Mouse (Mus musculus) cerebellum, adult 2 months (tissue): ENCODE data around the gene Inpp5b. TPM values are rescaled to one million over a fixed set of nuclear protein-coding genes. Genes with fewer than 3 reads are reported as not detected.
A peak's percentile ranks its signal among the peaks of the same experiment; 100 is the strongest.

Source experiments
- DNase-seq, 2 experiments: peaks; one replicate each; pipeline ENCODE4 v3.0.0; 2021
- H3K27ac ChIP-seq: fragments of 200-500 bp; 2 replicates; pipeline ENCODE4 v1.5.1; 2012; ENCODE audit warnings: low read length, control low read depth, inconsistent platforms; ENCODE audit not compliant: insufficient read depth
- H3K27me3 ChIP-seq: fragments of 200-500 bp; 2 replicates; pipeline ENCODE4 v1.6.1; 2012; ENCODE audit warnings: inconsistent platforms, mild to moderate bottlenecking, low read length, moderate library complexity; ENCODE audit not compliant: control insufficient read depth, insufficient read depth
- H3K4me1 ChIP-seq: fragments of 200-500 bp; 2 replicates; pipeline ENCODE4 v1.6.1; 2011; ENCODE audit warnings: low read length; ENCODE audit not compliant: control insufficient read depth, insufficient read depth
- H3K4me3 ChIP-seq: fragments of 200-500 bp; replicated peaks from 2 replicates; pipeline ENCODE3; 2011; ENCODE audit warnings: mild to moderate bottlenecking, low read depth, low read length, control low read depth; ENCODE audit not compliant: insufficient read depth
- CTCF ChIP-seq: fragments of 200-500 bp; IDR thresholded peaks from 2 replicates; pipeline ENCODE4 v1.5.1; 2011; ENCODE audit warnings: low read depth, mild to moderate bottlenecking, control low read depth, low read length, moderate library complexity, borderline replicate concordance; ENCODE audit not compliant: insufficient read depth
- POLR2A ChIP-seq: fragments of 200-500 bp; IDR thresholded peaks from 2 replicates; pipeline ENCODE4 v1.6.1; 2011; ENCODE audit warnings: low read length, control low read depth, borderline replicate concordance; ENCODE audit not compliant: insufficient read depth
- WGBS: fragments of 180-500 bp; shearing (Covaris S2); methylation state at CpG from one replicate; pipeline ENCODE4 v1.1.7; 2018; 5-methylcytosine and 5-hydroxymethylcytosine counted together
- polyA plus RNA-seq: library from polyadenylated mRNA; depleted of rRNA; stranded (reverse); fragments of >200 nt; gene quantifications from 2 replicates; pipeline ENCODE4 v1.2.3, GENCODE M21; 2012

Inpp5b gene
- polyA plus RNA-seq, 1 experiment: 92.4 TPM

- no peak for TF ChIP-seq CTCF
- no peak for TF ChIP-seq POLR2A
- Histone ChIP-seq H3K4me1 (no peaks in the 10 kb centered on the region), H3K27me3 (no peaks in the 10 kb centered on the region), H3K4me3 (no peak overlapping the region), H3K27ac (no peak overlapping the region)
- DNase-seq: peak; percentile 58 to 82
- 31% methylated on average over 7 of the region's 7 CpGs for WGBS
Measured at GRCm38 (mm10) chr4:124781361-124781760, 39.7 kb downstream of the Inpp5b start.

DNA sequence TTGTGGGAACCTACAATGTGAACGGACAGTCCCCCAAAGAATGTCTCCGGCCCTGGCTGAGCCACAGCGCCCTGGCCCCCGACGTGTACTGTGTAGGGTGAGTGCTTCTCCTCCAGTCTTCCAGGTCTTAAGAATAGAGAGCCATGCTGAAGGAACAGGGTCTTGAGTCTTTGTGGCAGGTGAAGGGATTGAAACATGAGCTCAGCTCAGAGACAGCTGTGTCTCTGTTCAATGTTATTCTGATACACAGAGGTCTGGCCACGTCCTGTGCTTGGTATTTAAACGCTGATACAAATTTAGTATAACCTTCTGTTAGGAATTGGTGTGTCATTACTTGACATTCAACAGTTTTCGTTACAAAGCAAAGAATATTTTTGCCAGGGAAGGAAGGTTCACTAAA is 40.7 kb downstream of the Inpp5b start:
- no peaks in the 10 kb centered on the region for H3K27me3 ChIP-seq
- WGBS: 97% methylated on average over 8 of the region's 8 CpGs
- TF ChIP-seq CTCF (no peak), POLR2A (no peak)
- DNase-seq: no peak
- no peak overlapping the region for H3K4me3 ChIP-seq
- H3K27ac ChIP-seq: no peak overlapping the region
- H3K4me1 ChIP-seq: no peaks in the 10 kb centered on the region

GRCm38 (mm10) chr4:124783937-124784336 is 42.3 kb downstream of the Inpp5b start:
- TF ChIP-seq CTCF (no peak), POLR2A (no peak)
- Histone ChIP-seq H3K27me3 (no peaks in the 10 kb centered on the region), H3K4me1 (no peaks in the 10 kb centered on the region), H3K4me3 (no peak overlapping the region), H3K27ac (no peak overlapping the region)
- DNase-seq: no peak
- WGBS: 89% methylated on average over 8 of the region's 8 CpGs

DNA sequence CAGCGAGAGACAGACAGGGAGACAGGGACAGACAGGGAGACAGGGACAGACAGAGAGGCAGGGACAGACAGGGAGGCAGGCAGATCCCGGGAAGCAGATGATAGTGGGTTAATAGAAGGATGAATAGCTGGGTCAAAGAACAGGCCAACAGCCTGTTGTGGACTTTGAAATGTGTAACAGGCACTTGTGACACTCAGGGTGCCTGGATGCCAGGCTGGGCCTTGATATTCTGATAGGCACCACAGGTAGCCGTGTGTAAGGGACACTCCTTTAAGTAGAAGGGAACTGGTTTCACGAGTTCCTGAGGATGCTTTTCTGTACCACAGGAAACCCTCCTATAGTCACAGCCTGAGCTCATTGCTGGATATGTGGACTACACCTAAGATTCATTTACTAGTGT is 48.4 kb downstream of the Inpp5b start:
- 79% methylated on average over 4 of the region's 4 CpGs for WGBS
- DNase-seq: no peak
- Histone ChIP-seq H3K27me3 (no peaks in the 10 kb centered on the region), H3K4me3 (no peak overlapping the region), H3K4me1 (peaks cover 16% of the 10 kb centered on the region), H3K27ac (no peak overlapping the region)
- no peak for TF ChIP-seq CTCF
- no peak for TF ChIP-seq POLR2A

DNA sequence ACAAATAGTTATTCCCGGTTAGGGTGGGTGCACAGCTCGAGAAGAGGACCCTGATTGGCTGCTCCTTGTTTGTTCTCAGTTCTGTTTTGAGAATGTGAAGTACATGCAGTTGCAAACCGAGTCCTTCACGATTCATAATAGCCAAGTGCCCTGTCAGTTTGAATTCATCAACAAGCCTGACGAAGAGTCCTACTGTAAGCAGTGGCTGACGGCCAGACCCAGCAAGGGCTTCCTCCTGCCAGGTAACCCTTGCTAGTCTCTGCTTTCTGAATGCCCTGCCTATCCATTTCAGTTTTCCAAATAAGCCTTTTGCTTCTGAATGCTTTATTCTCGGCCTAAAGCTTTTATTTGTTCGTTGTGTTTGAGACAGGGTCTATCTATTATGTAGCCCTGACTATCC is 50.5 kb downstream of the Inpp5b start:
- no peak overlapping the region for H3K4me3 ChIP-seq
- TF ChIP-seq CTCF (no peak), POLR2A (no peak)
- no peaks in the 10 kb centered on the region for H3K27me3 ChIP-seq
- H3K4me1 ChIP-seq: peaks cover 16% of the 10 kb centered on the region
- WGBS: 33% methylated on average over 8 of the region's 8 CpGs
- H3K27ac ChIP-seq: peak overlapping the region; percentile 66
- peak; percentile 62 to 79 for DNase-seq

DNA sequence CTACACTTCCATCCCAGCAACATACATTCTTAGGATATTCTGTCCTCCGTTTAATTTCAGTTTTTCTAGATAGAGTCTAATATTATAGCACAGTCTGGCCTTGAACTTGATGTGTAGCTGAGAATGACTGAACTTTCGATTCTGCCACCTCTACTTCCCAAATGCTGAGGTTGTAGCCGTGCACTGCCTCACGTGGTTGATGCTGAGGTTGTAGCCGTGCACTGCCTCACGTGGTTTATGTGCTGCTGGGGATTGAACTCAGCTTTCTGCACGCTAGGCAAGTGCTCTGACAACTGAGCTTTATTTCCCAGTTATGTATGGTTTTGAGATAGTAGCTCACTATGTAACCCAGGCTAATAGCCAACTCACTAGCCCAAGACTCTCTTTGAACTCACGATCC is 54.5 kb downstream of the Inpp5b start:
- H3K27me3 ChIP-seq: no peaks in the 10 kb centered on the region
- no peak for TF ChIP-seq CTCF
- no peak for TF ChIP-seq POLR2A
- DNase-seq: no peak
- 92% methylated on average over 8 of the region's 8 CpGs for WGBS
- H3K4me3 ChIP-seq: no peak overlapping the region
- H3K27ac ChIP-seq: no peak overlapping the region
- peaks cover 16% of the 10 kb centered on the region for H3K4me1 ChIP-seq

DNA sequence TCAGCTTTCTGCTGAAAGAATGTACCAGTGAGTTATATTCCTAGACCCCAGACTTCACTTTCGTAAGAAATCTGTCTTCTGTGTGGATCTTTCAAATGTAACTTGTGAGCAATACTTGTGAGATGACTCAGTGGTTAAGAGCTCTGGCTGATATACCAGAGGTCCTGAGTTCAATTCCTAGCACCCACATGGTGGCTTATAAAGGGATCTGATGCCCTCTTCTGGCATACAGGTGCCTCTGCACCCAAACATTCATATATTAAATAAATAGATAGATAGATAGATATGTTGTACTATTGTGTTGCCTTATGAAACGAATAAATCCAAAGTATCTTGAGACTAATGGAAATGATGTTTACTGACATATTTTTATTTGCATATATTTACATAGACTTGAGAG is 55.3 kb downstream of the Inpp5b start:
- no peak overlapping the region for H3K4me3 ChIP-seq
- no peak for DNase-seq
- 92% methylated on average over 2 of the region's 2 CpGs for WGBS
- no peak overlapping the region for H3K27ac ChIP-seq
- H3K27me3 ChIP-seq: no peaks in the 10 kb centered on the region
- H3K4me1 ChIP-seq: peaks cover 11% of the 10 kb centered on the region
- TF ChIP-seq POLR2A: no peak
- TF ChIP-seq CTCF: no peak

DNA sequence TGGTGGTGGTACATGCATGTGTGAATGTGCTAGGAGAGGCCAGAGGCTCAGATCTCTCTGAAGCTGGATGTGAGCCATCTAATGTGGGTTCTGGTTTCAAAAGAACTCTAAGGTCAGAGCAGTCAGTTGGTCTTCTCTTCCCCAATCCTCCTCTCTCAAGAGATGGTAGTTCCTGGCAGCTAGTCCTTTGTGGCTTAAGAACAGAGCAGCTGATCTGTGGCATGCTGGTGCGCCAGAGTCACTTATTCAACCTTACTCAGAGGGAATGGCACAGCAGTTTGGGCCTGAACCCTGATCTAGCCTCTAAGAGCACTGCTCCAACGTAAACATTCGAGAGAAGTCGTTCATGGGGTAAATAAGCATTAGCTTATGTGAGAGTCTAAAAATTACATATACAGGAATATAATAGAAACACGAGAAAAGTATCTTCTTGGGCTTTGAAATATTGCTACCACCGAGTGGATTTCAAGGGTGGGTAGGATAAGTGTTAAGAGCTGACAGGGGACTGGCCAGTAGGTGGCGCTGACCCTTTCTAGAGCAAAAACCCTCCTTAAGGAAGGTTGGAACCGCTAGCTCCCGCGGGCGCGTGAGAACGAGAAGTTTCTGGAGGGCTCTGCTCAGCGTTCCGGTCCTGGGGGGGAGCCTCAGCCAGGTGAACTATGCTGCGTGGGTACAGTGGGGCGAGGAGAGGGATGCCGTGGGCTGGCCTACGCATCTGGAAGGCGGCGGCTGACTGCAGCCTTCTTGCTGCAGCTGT is 60.1 kb downstream of the Inpp5b start, which contains the start of gene Mtf1:
Mtf1 (plus strand) TSS at position 553 of the 757 bp plus-strand sequence.
- peaks cover 5% of the 10 kb centered on the region; the same call in 1 of the 2 replicates for H3K4me1 ChIP-seq
- H3K27me3 ChIP-seq: no peaks in the 10 kb centered on the region
- 3% methylated on average over 21 of the region's 21 CpGs for WGBS
- H3K27ac ChIP-seq: peak within 1 kb of the TSS; percentile 52
- H3K4me3 ChIP-seq: peak within 1 kb of the TSS; percentile 70
- TF ChIP-seq POLR2A: no peak
- peak; percentile 73 for TF ChIP-seq CTCF
- peak; percentile 87 to 91 for DNase-seq
